In the genomic region with DNA sequence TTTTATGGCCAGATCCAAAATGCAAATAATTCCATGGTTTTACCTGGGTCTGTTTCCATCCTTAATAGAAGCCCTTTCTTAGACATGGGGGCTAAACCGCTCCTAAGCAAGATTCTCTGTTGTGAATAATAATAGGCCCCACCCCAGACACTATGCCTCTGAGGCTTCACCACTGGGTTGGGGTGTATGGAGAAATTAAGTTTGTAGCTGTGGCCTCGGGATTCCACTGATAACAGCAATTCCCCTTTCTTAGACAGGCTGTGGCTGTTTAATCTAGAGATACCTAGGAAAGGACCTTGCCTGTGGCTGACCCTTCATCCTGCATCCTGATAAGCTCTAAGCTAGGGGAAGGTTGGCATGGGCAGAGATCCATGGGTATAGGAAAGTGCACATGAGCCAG, we compare ENCODE assay signal across 23 mouse cellular contexts.
"Had no signal": no experiment of that assay in that cellular context is flagged by ENCODE, and none has a peak within 500 bp of the region (broad histone marks: within the 10 kb centered on the region; RNA-seq: fewer than 3 reads in every experiment).

No protein-coding gene starts in this region.

- H3K36me3 ChIP-seq: heart, embryonic 15.5 days had no signal

- H3K27me3 ChIP-seq: heart, embryonic 13.5 days; heart, embryonic 15.5 days; hindbrain, embryonic 13.5 days; hindbrain, embryonic 15.5 days; kidney, embryonic 15.5 days; limb, embryonic 12.5 days had no signal

- H3K9me3 ChIP-seq: heart, embryonic 13.5 days; heart, embryonic 15.5 days; hindbrain, embryonic 13.5 days; hindbrain, embryonic 15.5 days; kidney, embryonic 15.5 days; limb, embryonic 10.5 days; limb, embryonic 12.5 days had no signal

- DNase-seq: gastrocnemius, postnatal 14 days; gastrocnemius, postnatal 36 days; heart, adult 18-20 months; heart, postnatal 14 days; heart, postnatal 36 days; kidney, adult 11 months; kidney, adult 2 months; kidney, adult 9 months; kidney, postnatal 25 days; kidney, postnatal 4 days; liver had no signal

- H3K9ac ChIP-seq: heart, embryonic 13.5 days; heart, embryonic 15.5 days; hindbrain, embryonic 13.5 days; hindbrain, embryonic 15.5 days; kidney, embryonic 15.5 days; limb, embryonic 12.5 days had no signal

- ATAC-seq: hindbrain, postnatal 0 days; intestine, embryonic 16.5 days had no signal

- H3K27ac ChIP-seq: heart, embryonic 13.5 days; heart, embryonic 15.5 days; hindbrain, embryonic 13.5 days; hindbrain, embryonic 15.5 days; hindbrain, postnatal 0 days; kidney, embryonic 15.5 days; kidney, postnatal 0 days; layer of hippocampus, adult 2 months; left cerebral cortex, adult 2 months; limb, embryonic 10.5 days; limb, embryonic 12.5 days had no signal

- H3K4me3 ChIP-seq: heart, embryonic 13.5 days; heart, embryonic 15.5 days; hindbrain, embryonic 13.5 days; hindbrain, embryonic 15.5 days; kidney, embryonic 15.5 days; layer of hippocampus, adult 2 months; left cerebral cortex, adult 2 months; limb, embryonic 10.5 days; limb, embryonic 12.5 days had no signal

- H3K4me1 ChIP-seq: limb, embryonic 10.5 days; limb, embryonic 12.5 days had no signal
